Mouse (Mus musculus): ENCODE measurements around the gene Txn2. TPM values are rescaled to one million over a fixed set of nuclear protein-coding genes. Genes with fewer than 3 reads are reported as not detected.

Gene Txn2
- polyA plus RNA-seq, 1 experiment from 2014 or later = 239 TPM

DNA sequence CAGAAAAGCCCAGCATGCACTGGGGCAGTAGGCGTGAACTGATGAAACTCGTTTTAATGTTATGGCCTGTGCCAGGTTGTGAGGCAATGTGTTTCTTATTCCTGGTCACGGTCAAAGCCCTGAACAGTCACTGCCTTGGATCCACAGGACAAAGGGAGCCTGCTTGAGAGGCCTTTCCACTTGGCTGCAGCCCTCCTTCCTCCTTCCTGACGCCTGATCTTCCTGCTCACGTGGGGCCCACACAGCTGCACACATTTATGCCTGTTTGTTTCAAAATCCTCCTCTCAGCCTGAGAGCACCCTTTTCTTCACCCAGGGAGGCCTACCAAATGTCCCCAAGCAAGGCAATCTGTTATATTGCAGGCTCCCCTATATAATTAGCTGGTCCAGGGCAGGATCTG, 25.6 kb downstream of the Txn2 start:
- Histone ChIP-seq H3K4me2 (ENCODE audit: low read depth, low read length) (no peak overlapping the region), H3K9ac (replicated peaks; ENCODE audit: low read length) (0 out of 2 replicates have a peak overlapping the region, but pooled peaks have one; percentile 32), H3K27ac (replicated peaks; ENCODE audit: low read depth, low read length) (no peak overlapping the region), H3K4me1 (ENCODE audit: control insufficient read depth, insufficient read depth, low read length) (peaks cover 3% of the 10 kb centered on the region; the same call in 1 of the 2 replicates), H3K27me3 (ENCODE audit: control insufficient read depth, insufficient read depth, low read length) (no peaks in the 10 kb centered on the region), H3K4me3 (ENCODE audit: low read depth, low read length) (no peak overlapping the region), H3K9me3 (replicated peaks; ENCODE audit: control insufficient read depth, low read length) (no peaks in the 10 kb centered on the region), H3K36me3 (replicated peaks; ENCODE audit: control insufficient read depth, insufficient read depth, low read depth, low read length) (no peaks in the 10 kb centered on the region)
- no peak for DNase-seq (ENCODE audit: low spot score)
- WGBS = 49% methylated on average over 5 of the region's 5 CpGs
- ATAC-seq (replicated peaks; ENCODE audit: insufficient number of reproducible peaks, low FRiP score, low TSS enrichment, low read depth) = no peak

DNA sequence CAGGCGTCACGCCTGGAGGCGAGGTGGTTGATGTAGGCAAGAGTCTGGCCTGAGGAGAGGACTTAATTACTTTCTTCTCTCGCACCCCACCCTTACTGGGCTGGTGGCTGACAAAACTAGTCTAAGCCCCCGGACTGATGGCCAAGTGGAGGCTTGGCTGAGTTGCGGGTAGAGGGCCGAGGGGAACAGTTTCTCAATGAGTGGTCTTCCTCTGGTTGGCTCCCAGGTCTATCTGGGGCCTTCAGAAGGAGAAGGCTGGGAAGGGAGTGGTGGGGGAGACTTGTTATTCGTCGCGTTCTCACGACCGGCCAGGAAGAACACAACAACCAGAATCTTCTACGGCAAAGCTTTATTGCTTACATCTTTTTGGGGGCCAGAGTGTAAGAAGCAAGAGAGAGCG, 33.9 kb downstream of the Txn2 start:
- Histone ChIP-seq H3K27me3 (ENCODE audit: control insufficient read depth, insufficient read depth, low read length) (no peaks in the 10 kb centered on the region), H3K4me3 (ENCODE audit: low read depth, low read length) (no peak overlapping the region), H3K9ac (replicated peaks; ENCODE audit: low read length) (no peak overlapping the region), H3K9me3 (replicated peaks; ENCODE audit: control insufficient read depth, low read length) (no peaks in the 10 kb centered on the region), H3K4me2 (ENCODE audit: low read depth, low read length) (no peak overlapping the region), H3K27ac (replicated peaks; ENCODE audit: low read depth, low read length) (no peak overlapping the region), H3K36me3 (replicated peaks; ENCODE audit: control insufficient read depth, insufficient read depth, low read depth, low read length) (no peaks in the 10 kb centered on the region), H3K4me1 (ENCODE audit: control insufficient read depth, insufficient read depth, low read length) (no peaks in the 10 kb centered on the region)
- 85% methylated on average over 13 of the region's 14 CpGs for WGBS
- ATAC-seq (replicated peaks; ENCODE audit: insufficient number of reproducible peaks, low FRiP score, low TSS enrichment, low read depth) = no peak
- no peak for DNase-seq (ENCODE audit: low spot score)

DNA sequence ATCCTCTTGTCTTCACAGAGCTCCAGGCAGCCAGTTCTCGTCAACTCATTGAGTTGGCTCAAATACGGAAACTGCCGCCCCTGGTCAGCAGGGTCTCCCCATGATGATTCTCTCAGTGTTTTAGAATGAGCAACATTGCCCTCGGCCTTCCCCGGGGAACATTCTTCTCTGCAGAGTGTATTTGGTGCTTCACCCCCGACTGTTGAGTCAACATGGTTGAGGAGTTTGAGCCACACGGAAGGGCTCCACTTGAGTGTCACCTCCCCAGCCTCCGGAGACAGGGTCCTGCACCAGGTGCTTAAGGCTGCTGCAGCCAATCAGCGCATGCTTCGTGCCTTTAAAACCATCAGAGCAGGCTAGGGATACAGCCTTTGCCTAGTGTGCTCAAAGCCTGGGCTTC, 35.5 kb downstream of the Txn2 start:
- ATAC-seq (replicated peaks; ENCODE audit: insufficient number of reproducible peaks, low FRiP score, low TSS enrichment, low read depth) = no peak
- no peak overlapping the region for H3K4me3 ChIP-seq (ENCODE audit: low read depth, low read length)
- 72% methylated on average over 10 of the region's 10 CpGs for WGBS
- no peak overlapping the region for H3K27ac ChIP-seq (replicated peaks; ENCODE audit: low read depth, low read length)
- no peaks in the 10 kb centered on the region for H3K36me3 ChIP-seq (replicated peaks; ENCODE audit: control insufficient read depth, insufficient read depth, low read depth, low read length)
- no peaks in the 10 kb centered on the region for H3K4me1 ChIP-seq (ENCODE audit: control insufficient read depth, insufficient read depth, low read length)
- no peak overlapping the region for H3K4me2 ChIP-seq (ENCODE audit: low read depth, low read length)
- H3K9me3 ChIP-seq (replicated peaks; ENCODE audit: control insufficient read depth, low read length) = no peaks in the 10 kb centered on the region
- no peak for DNase-seq (ENCODE audit: low spot score)
- no peaks in the 10 kb centered on the region for H3K27me3 ChIP-seq (ENCODE audit: control insufficient read depth, insufficient read depth, low read length)
- no peak overlapping the region for H3K9ac ChIP-seq (replicated peaks; ENCODE audit: low read length)

DNA sequence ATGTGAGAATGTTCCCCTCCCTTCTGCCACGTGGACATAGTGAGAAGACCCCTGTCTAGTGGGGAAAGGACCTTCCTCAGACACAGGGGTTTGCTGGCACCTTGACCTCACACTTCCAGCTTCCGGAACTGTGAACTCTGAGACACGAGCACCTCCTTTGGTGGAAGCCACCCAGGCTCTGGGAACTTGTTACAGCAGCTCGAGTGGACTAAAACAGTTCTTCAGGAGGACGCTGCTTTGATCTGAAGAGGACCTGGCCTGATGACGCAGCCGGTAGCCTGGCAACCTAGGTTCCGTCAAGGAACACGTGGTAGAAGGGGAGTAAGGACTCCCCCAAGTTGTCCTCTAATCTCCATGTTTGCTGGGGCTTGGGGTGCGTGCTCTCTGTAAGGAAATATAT, 36.4 kb downstream of the Txn2 start:
- no peak for DNase-seq (ENCODE audit: low spot score)
- WGBS = 88% methylated on average over 10 of the region's 10 CpGs

DNA sequence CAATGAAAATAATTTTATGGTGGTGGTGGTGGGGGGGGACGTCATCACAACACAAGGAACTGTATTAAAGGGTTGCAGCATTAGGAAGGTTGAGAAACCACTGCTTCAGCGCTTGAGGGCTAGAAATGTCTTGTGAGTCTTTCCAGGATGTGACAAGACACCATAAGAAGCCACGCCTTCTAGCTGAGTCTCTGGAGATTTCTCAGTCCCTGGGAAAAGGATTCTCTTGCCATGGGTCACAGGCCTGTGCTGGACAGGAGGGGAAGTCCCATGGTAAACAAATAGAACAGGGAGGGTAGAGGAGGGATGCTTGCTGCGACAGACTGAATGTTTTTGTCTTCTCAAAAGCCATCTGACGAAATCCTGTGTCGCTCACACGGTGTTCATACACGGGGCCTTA, 37.0 kb downstream of the Txn2 start:
- H3K36me3 ChIP-seq (replicated peaks; ENCODE audit: control insufficient read depth, insufficient read depth, low read depth, low read length) = no peaks in the 10 kb centered on the region
- H3K9ac ChIP-seq (replicated peaks; ENCODE audit: low read length) = no peak overlapping the region
- no peaks in the 10 kb centered on the region for H3K4me1 ChIP-seq (ENCODE audit: control insufficient read depth, insufficient read depth, low read length)
- H3K27ac ChIP-seq (replicated peaks; ENCODE audit: low read depth, low read length) = no peak overlapping the region
- DNase-seq (ENCODE audit: low spot score) = no peak
- H3K4me3 ChIP-seq (ENCODE audit: low read depth, low read length) = no peak overlapping the region
- no peaks in the 10 kb centered on the region for H3K9me3 ChIP-seq (replicated peaks; ENCODE audit: control insufficient read depth, low read length)
- WGBS = 78% methylated on average over 8 of the region's 8 CpGs
- no peaks in the 10 kb centered on the region for H3K27me3 ChIP-seq (ENCODE audit: control insufficient read depth, insufficient read depth, low read length)
- no peak for ATAC-seq (replicated peaks; ENCODE audit: insufficient number of reproducible peaks, low FRiP score, low TSS enrichment, low read depth)
- H3K4me2 ChIP-seq (ENCODE audit: low read depth, low read length) = no peak overlapping the region

More for the DNA sequence above, 36.4 kb downstream of the Txn2 start:
- no peak overlapping the region for H3K9ac ChIP-seq (replicated peaks; ENCODE audit: low read length)
- no peaks in the 10 kb centered on the region for H3K4me1 ChIP-seq (ENCODE audit: control insufficient read depth, insufficient read depth, low read length)
- no peaks in the 10 kb centered on the region for H3K36me3 ChIP-seq (replicated peaks; ENCODE audit: control insufficient read depth, insufficient read depth, low read depth, low read length)
- no peak overlapping the region for H3K27ac ChIP-seq (replicated peaks; ENCODE audit: low read depth, low read length)
- H3K9me3 ChIP-seq (replicated peaks; ENCODE audit: control insufficient read depth, low read length) = no peaks in the 10 kb centered on the region
- no peak overlapping the region for H3K4me2 ChIP-seq (ENCODE audit: low read depth, low read length)
- no peaks in the 10 kb centered on the region for H3K27me3 ChIP-seq (ENCODE audit: control insufficient read depth, insufficient read depth, low read length)
- no peak overlapping the region for H3K4me3 ChIP-seq (ENCODE audit: low read depth, low read length)
- no peak for ATAC-seq (replicated peaks; ENCODE audit: insufficient number of reproducible peaks, low FRiP score, low TSS enrichment, low read depth)

DNA sequence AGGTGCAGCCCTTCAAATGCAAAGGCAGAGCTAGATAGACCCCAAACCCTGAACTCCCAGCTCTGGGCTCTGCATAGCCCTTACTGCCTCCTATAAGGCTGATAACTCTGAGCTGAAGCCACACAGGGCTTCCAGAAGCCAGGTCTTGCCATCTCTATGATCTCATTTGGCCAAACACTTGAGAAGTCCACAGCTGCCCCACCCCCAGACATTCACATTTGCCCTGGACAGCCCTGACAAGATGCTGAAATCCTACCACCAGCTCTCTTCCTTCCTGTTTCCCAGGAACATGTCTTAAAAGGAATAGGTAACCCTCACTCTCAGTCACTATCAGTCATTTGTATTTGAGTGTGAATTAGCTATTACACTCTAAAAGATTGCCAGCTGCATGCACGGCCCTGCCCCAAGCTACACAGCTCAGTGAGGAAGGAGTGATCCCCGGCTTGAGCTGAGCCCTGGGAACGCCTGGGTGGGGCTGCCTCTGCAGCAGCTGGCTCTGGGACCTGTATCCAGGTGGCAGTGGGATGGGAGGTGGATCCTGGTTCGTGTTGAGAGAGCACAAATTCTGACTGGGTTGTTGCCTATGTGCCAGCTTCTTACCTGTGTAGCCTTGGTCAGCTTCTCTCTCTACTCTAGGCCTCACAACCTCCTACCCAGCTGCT, 38.9 kb downstream of the Txn2 start:
- Histone ChIP-seq H3K9me3 (replicated peaks; ENCODE audit: control insufficient read depth, low read length) (no peaks in the 10 kb centered on the region), H3K27ac (replicated peaks; ENCODE audit: low read depth, low read length) (no peak overlapping the region), H3K4me3 (ENCODE audit: low read depth, low read length) (no peak overlapping the region), H3K27me3 (ENCODE audit: control insufficient read depth, insufficient read depth, low read length) (no peaks in the 10 kb centered on the region), H3K9ac (replicated peaks; ENCODE audit: low read length) (no peak overlapping the region), H3K4me1 (ENCODE audit: control insufficient read depth, insufficient read depth, low read length) (no peaks in the 10 kb centered on the region), H3K4me2 (ENCODE audit: low read depth, low read length) (no peak overlapping the region), H3K36me3 (replicated peaks; ENCODE audit: control insufficient read depth, insufficient read depth, low read depth, low read length) (no peaks in the 10 kb centered on the region)
- ATAC-seq (replicated peaks; ENCODE audit: insufficient number of reproducible peaks, low FRiP score, low TSS enrichment, low read depth) (no peak), DNase-seq (ENCODE audit: low spot score) (no peak)
- 46% methylated on average over 4 of the region's 4 CpGs for WGBS

DNA sequence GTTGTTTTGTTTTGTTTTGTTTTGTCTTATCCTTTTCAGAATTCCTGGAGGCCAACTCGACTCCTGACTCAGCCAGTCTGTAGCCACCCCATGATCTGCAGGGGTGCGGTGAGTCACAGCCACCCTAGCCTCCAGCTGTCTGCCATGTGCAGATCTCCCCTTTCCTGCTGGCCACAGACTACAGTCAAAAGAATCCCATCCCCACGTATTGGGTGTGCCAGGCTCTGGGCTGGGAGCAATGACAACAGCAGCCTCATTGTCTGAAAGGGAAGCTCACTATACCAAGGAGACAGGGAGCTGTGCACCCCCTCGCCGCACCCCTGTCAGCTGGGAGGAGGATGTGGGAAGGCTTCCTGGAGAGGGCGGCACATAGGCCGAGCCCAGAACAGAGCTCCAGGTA, 40.5 kb downstream of the Txn2 start:
- DNase-seq (ENCODE audit: low spot score) (no peak), ATAC-seq (replicated peaks; ENCODE audit: insufficient number of reproducible peaks, low FRiP score, low TSS enrichment, low read depth) (no peak)
- H3K9me3 ChIP-seq (replicated peaks; ENCODE audit: control insufficient read depth, low read length) = no peaks in the 10 kb centered on the region
- 46% methylated on average over 7 of the region's 7 CpGs for WGBS
- H3K27ac ChIP-seq (replicated peaks; ENCODE audit: low read depth, low read length) = no peak overlapping the region
- H3K36me3 ChIP-seq (replicated peaks; ENCODE audit: control insufficient read depth, insufficient read depth, low read depth, low read length) = no peaks in the 10 kb centered on the region
- H3K4me3 ChIP-seq (ENCODE audit: low read depth, low read length) = no peak overlapping the region
- no peaks in the 10 kb centered on the region for H3K27me3 ChIP-seq (ENCODE audit: control insufficient read depth, insufficient read depth, low read length)
- H3K4me1 ChIP-seq (ENCODE audit: control insufficient read depth, insufficient read depth, low read length) = peaks cover 4% of the 10 kb centered on the region; the same call in 1 of the 2 replicates
- H3K9ac ChIP-seq (replicated peaks; ENCODE audit: low read length) = no peak overlapping the region
- H3K4me2 ChIP-seq (ENCODE audit: low read depth, low read length) = no peak overlapping the region

DNA sequence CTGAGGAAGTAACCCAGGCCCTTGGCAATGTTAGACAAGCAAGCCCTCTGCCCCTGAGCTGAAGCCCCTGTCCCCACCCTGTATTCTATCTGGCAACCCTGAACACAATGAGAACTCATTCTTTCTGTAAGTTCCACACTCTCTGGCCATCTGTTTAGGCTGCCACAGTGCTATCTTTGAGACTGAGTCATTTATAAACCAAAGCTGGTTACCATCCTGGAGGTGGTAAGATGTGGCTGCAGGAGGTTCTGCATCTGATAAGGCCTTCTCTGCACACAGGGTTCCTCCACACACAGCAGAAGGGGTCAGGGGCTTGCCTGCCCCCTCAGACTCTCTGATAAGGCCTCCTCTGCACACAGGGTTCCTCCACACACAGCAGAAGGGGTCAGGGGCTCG, 41.7 kb downstream of the Txn2 start:
- no peak overlapping the region for H3K9ac ChIP-seq (replicated peaks; ENCODE audit: low read length)
- ATAC-seq (replicated peaks; ENCODE audit: insufficient number of reproducible peaks, low FRiP score, low TSS enrichment, low read depth) (no peak), DNase-seq (ENCODE audit: low spot score) (no peak)
- H3K36me3 ChIP-seq (replicated peaks; ENCODE audit: control insufficient read depth, insufficient read depth, low read depth, low read length) = no peaks in the 10 kb centered on the region
- no peaks in the 10 kb centered on the region for H3K9me3 ChIP-seq (replicated peaks; ENCODE audit: control insufficient read depth, low read length)
- no peaks in the 10 kb centered on the region for H3K27me3 ChIP-seq (ENCODE audit: control insufficient read depth, insufficient read depth, low read length)
- no peak overlapping the region for H3K4me3 ChIP-seq (ENCODE audit: low read depth, low read length)
- no peak overlapping the region for H3K27ac ChIP-seq (replicated peaks; ENCODE audit: low read depth, low read length)
- H3K4me2 ChIP-seq (ENCODE audit: low read depth, low read length) = no peak overlapping the region
- 58% methylated on average over 1 of the region's 1 CpGs for WGBS
- peaks cover 9% of the 10 kb centered on the region; the same call in 1 of the 2 replicates for H3K4me1 ChIP-seq (ENCODE audit: control insufficient read depth, insufficient read depth, low read length)
